Mouse (Mus musculus) ES-E14 (cell line): Measurements from ENCODE around the gene Cdr2. TPM values are rescaled to one million over a fixed set of nuclear protein-coding genes. Genes with fewer than 3 reads are reported as not detected.

ENCODE experiments used
- DNase-seq: peaks from one replicate; pipeline ENCODE4 v3.0.0-alpha.2; 2013; ENCODE audit warnings: low read depth, low spot score
- H3K27ac ChIP-seq: 2 replicates; pipeline ENCODE4 v1.5.1; 2012; ENCODE audit warnings: low read depth, mild to moderate bottlenecking, low read length, moderate library complexity, mixed read lengths; ENCODE audit not compliant: poor library complexity, insufficient read depth, severe bottlenecking
- H3K36me3 ChIP-seq: 2 replicates; pipeline ENCODE4 v1.6.1; 2012; ENCODE audit warnings: mild to moderate bottlenecking, low read length, moderate library complexity, mixed read lengths; ENCODE audit not compliant: control insufficient read depth, poor library complexity, insufficient read depth, severe bottlenecking
- H3K4me1 ChIP-seq, 2 experiments: fragments of 150-350 bp in 1 of 2; sonication (generic) in 1 of 2; 2 replicates each; pipeline ENCODE4 v1.6.1; 2012; ENCODE audit warnings: low read length in 2 of 2, mild to moderate bottlenecking in 1 of 2, mixed read lengths in 1 of 2; ENCODE audit not compliant: control insufficient read depth in 2 of 2, insufficient read depth in 2 of 2, poor library complexity in 1 of 2
- H3K4me3 ChIP-seq, 2 experiments: fragments of 150-350 bp in 1 of 2; sonication (generic) in 1 of 2; 2 replicates each; pipeline ENCODE4 v1.5.1; 2012; ENCODE audit warnings: low read length in 2 of 2, low read depth in 1 of 2, mild to moderate bottlenecking in 1 of 2, mixed read lengths in 1 of 2; ENCODE audit not compliant: insufficient read depth in 1 of 2, poor library complexity in 1 of 2, severe bottlenecking in 1 of 2
- H3K9ac ChIP-seq: 2 replicates; pipeline ENCODE4 v1.6.1; 2012; ENCODE audit warnings: low read depth, mild to moderate bottlenecking, low read length, mixed read lengths; ENCODE audit not compliant: poor library complexity, insufficient read depth, severe bottlenecking
- H3K9me3 ChIP-seq: fragments of 150-350 bp; sonication (generic); 2 replicates; pipeline ENCODE4 v1.6.1; 2012; ENCODE audit warnings: low read depth, mild to moderate bottlenecking, low read length; ENCODE audit not compliant: control insufficient read depth, insufficient read depth
- CHD2 ChIP-seq: IDR thresholded peaks from 2 replicates; pipeline ENCODE4 v1.6.1; 2014; ENCODE audit warnings: mild to moderate bottlenecking, low read depth, low read length, inconsistent platforms
- HCFC1 ChIP-seq: IDR thresholded peaks from 2 replicates; pipeline ENCODE4 v1.6.1; 2012; ENCODE audit warnings: low read length, inconsistent platforms, borderline replicate concordance; ENCODE audit not compliant: insufficient read depth
- MAFK ChIP-seq: IDR thresholded peaks from 2 replicates; pipeline ENCODE4 v1.6.1; 2014; ENCODE audit warnings: mild to moderate bottlenecking, low read depth, low read length, inconsistent platforms; ENCODE audit not compliant: insufficient read depth
- ZC3H11A ChIP-seq: IDR thresholded peaks from 2 replicates; pipeline ENCODE4 v1.6.1; 2012; ENCODE audit warnings: low read depth, mild to moderate bottlenecking, inconsistent platforms, low read length, borderline replicate concordance
- ZNF384 ChIP-seq: IDR thresholded peaks from 2 replicates; pipeline ENCODE4 v1.6.1; 2012; ENCODE audit warnings: low read depth, low read length, inconsistent platforms
- in situ Hi-C, 2 experiments: fragments of 600-800 bp; cut with MboI; formaldehyde crosslinking; loops; one replicate each; pipeline ENCODE4 v1.15.1; 2025; ENCODE audit warnings: low sequenced_read_pairs in 2 of 2, inconsistent platforms in 1 of 2; ENCODE audit not compliant: unreplicated experiment in 2 of 2
- total RNA-seq: library from RNA; depleted of rRNA; stranded (reverse); fragments of 300-350 nt; gene quantifications from 2 replicates; pipeline ENCODE4 v1.2.3, GENCODE M21; 2012

Gene Cdr2
- total RNA-seq, 1 experiment, result 25.9 TPM

- Histone ChIP-seq H3K9ac (no peak overlapping the region), H3K9me3 (no peaks in the 10 kb centered on the region)
- DNase-seq, result peak; percentile 15
These were observed 38.2 kb upstream of the Cdr2 start for GRCm38 (mm10) chr7:121020277-121020676.

DNA sequence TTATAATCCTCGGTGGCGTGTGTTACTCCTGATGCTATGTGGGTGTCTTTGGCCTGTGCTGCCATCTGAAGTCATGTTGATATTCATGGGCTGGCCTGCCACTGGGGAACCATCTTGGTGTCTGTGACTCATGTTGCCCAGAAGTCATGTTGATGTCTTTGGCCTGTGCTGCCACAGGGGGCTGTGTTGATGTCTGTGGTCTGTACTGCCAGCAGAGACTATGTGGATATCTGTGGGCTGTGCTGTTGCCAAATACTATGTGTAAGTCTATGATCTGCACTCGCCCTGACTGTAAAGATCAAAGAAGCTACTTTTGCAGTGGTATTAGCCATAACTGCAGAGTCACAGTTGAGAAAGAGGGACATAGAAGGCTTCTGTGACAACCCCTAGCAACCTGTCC is 36.7 kb upstream of the Cdr2 start:
- Histone ChIP-seq H3K9ac (no peak overlapping the region), H3K36me3 (no peaks in the 10 kb centered on the region), H3K9me3 (no peaks in the 10 kb centered on the region), H3K27ac (no peak overlapping the region), H3K4me1 (no peaks in the 10 kb centered on the region), H3K4me3 (no peak overlapping the region)
- DNase-seq, result no peak
- in situ Hi-C loops, result no loop called here
- TF ChIP-seq CHD2, result no peak
- TF ChIP-seq ZC3H11A, result no peak
- no peak for TF ChIP-seq ZNF384
- no peak for TF ChIP-seq MAFK
- TF ChIP-seq HCFC1, result no peak

More at GRCm38 (mm10) chr7:121020277-121020676, 38.2 kb upstream of the Cdr2 start:
- no peak overlapping the region for H3K27ac ChIP-seq
- no peak for TF ChIP-seq CHD2
- TF ChIP-seq HCFC1, result no peak
- no peak for TF ChIP-seq ZC3H11A
- no peak for TF ChIP-seq MAFK
- no peak for TF ChIP-seq ZNF384
- H3K36me3 ChIP-seq, result no peaks in the 10 kb centered on the region
- in situ Hi-C loops, result no loop called here
- H3K4me1 ChIP-seq, result no peaks in the 10 kb centered on the region
- H3K4me3 ChIP-seq, result no peak overlapping the region

- no peak for TF ChIP-seq ZNF384
- TF ChIP-seq CHD2, result no peak
- TF ChIP-seq ZC3H11A, result no peak
- no peak for TF ChIP-seq HCFC1
- TF ChIP-seq MAFK, result no peak
- H3K4me3 ChIP-seq, result no peak overlapping the region
- no peak overlapping the region for H3K27ac ChIP-seq
- in situ Hi-C loops, result no loop called here
- no peaks in the 10 kb centered on the region for H3K36me3 ChIP-seq
- H3K9ac ChIP-seq, result no peak overlapping the region
- H3K9me3 ChIP-seq, result no peaks in the 10 kb centered on the region
- no peaks in the 10 kb centered on the region for H3K4me1 ChIP-seq
- DNase-seq, result no peak
These were observed 32.4 kb upstream of the Cdr2 start for GRCm38 (mm10) chr7:121014486-121014885.

GRCm38 (mm10) chr7:121011794-121012689 is 29.9 kb upstream of the Cdr2 start:
- in situ Hi-C loops, result no loop called here
- H3K9ac ChIP-seq, result no peak overlapping the region
- H3K9me3 ChIP-seq, result no peaks in the 10 kb centered on the region
- no peak overlapping the region for H3K4me3 ChIP-seq
- no peaks in the 10 kb centered on the region for H3K4me1 ChIP-seq
- no peaks in the 10 kb centered on the region for H3K36me3 ChIP-seq
- no peak for TF ChIP-seq MAFK
- no peak for TF ChIP-seq ZNF384
- TF ChIP-seq ZC3H11A, result no peak
- TF ChIP-seq CHD2, result no peak
- TF ChIP-seq HCFC1, result no peak
- DNase-seq, result no peak
- no peak overlapping the region for H3K27ac ChIP-seq
